Mouse (Mus musculus): ENCODE measurements around the gene Vwa5b2. TPM values are rescaled to one million over a fixed set of nuclear protein-coding genes. Genes with fewer than 3 reads are reported as not detected.

Vwa5b2 gene
- polyA plus RNA-seq, 2 experiments: 0.22 to 2.5 TPM

DNA sequence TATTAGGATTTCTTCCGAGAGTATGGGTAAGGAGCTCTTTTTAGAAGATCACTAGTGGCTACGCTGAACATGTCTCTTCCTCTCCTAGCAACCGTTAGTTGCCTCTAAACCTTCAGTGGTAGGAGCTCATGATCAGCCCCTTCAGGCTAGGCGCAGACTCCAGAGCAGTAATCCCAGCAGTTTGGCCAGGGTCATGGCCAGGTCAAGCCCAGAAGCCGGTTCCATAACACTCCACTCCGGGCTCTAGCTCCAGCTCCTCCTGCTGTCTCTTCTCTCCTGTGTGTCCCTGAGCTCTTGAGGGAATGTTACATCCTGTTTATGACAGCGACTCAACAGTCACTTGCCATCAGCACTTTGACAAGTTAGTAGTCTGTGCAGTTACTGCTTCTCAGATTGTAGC is 31.9 kb upstream of the Vwa5b2 start:
- WGBS: 65% methylated on average over 7 of the region's 7 CpGs
- no peak for ATAC-seq (ENCODE audit: low FRiP score, low read depth)
- H3K4me2 ChIP-seq (replicated peaks; ENCODE audit: low read depth, low read length, severe bottlenecking): no peak overlapping the region
- no peaks in the 10 kb centered on the region for H3K4me1 ChIP-seq (ENCODE audit: control insufficient read depth, insufficient read depth, low read length)
- H3K4me3 ChIP-seq (replicated peaks; ENCODE audit: low read length): no peak overlapping the region
- H3K9me3 ChIP-seq (ENCODE audit: control insufficient read depth, low read length): no peaks in the 10 kb centered on the region
- H3K9ac ChIP-seq (ENCODE audit: low read depth, low read length, severe bottlenecking): no peak overlapping the region
- TF ChIP-seq POLR2A (IDR thresholded peaks at IDR 0.05; ENCODE audit: borderline replicate concordance, extremely low read depth, insufficient read depth, insufficient read length): no peak
- H3K36me3 ChIP-seq (ENCODE audit: control insufficient read depth, insufficient read depth, low read length): peaks cover 94% of the 10 kb centered on the region
- no peak for DNase-seq (ENCODE audit: low spot score)
- H3K27me3 ChIP-seq (ENCODE audit: control insufficient read depth, insufficient read depth, low read length): no peaks in the 10 kb centered on the region
- H3K27ac ChIP-seq (replicated peaks; ENCODE audit: low read depth, low read length): no peak overlapping the region

- no peak overlapping the region for H3K4me2 ChIP-seq (replicated peaks; ENCODE audit: low read depth, low read length, severe bottlenecking)
- DNase-seq (ENCODE audit: low spot score) (no peak), ATAC-seq (ENCODE audit: low FRiP score, low read depth) (no peak)
- no peaks in the 10 kb centered on the region for H3K9me3 ChIP-seq (ENCODE audit: control insufficient read depth, low read length)
- H3K4me1 ChIP-seq (ENCODE audit: control insufficient read depth, insufficient read depth, low read length): no peaks in the 10 kb centered on the region
- 74% methylated on average over 1 of the region's 1 CpGs for WGBS
- no peaks in the 10 kb centered on the region for H3K27me3 ChIP-seq (ENCODE audit: control insufficient read depth, insufficient read depth, low read length)
- no peak overlapping the region for H3K27ac ChIP-seq (replicated peaks; ENCODE audit: low read depth, low read length)
- no peak overlapping the region for H3K4me3 ChIP-seq (replicated peaks; ENCODE audit: low read length)
- peaks cover 31% of the 10 kb centered on the region for H3K36me3 ChIP-seq (ENCODE audit: control insufficient read depth, insufficient read depth, low read length)
- H3K9ac ChIP-seq (ENCODE audit: low read depth, low read length, severe bottlenecking): no peak overlapping the region
- TF ChIP-seq POLR2A (IDR thresholded peaks at IDR 0.05; ENCODE audit: borderline replicate concordance, extremely low read depth, insufficient read depth, insufficient read length): no peak
Measured at GRCm38 (mm10) chr16:20565075-20565474, 24.2 kb upstream of the Vwa5b2 start.

DNA sequence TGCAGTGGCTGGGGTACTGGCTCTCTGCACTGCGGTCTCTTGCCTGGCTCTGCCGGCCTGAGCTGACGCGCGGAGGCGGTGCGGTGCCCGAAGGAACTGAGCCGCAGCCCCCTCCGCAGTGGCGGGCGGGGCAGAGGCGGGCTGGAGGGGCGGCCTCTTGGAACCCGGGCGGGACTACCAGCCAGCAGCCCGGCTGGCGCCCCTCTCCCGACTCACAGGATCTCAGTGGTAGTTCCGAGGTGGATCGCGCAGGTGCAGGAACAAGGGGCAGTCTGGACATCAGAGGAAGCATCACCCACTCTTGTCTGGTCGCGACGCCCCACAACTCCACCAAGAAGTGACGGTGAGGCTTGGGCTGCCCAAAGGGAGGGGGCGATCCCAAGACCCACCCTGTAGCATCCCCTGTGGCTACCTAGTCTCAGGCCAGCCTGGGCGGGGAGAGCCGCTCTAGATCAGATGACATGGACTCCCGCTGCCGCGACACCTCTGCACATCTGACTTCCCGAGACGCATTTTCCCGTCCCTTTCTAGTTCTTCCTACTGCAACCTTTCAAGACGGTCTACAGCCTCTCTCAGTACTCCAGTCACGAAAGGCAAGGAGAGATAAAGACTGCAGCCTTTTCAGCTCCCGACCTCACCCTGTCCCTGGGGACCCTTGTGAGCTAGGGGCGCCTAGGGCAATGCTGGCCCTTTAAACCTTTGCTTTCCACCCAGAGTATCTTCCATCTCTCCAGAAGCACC is 838 bp downstream of the Vwa5b2 start:
- Histone ChIP-seq H3K9ac (ENCODE audit: low read depth, low read length, severe bottlenecking) (peak overlapping the region; percentile 54), H3K27ac (replicated peaks; ENCODE audit: low read depth, low read length) (no peak overlapping the region), H3K4me2 (replicated peaks; ENCODE audit: low read depth, low read length, severe bottlenecking) (peak overlapping the region; percentile 90), H3K4me3 (replicated peaks; ENCODE audit: low read length) (peak overlapping the region; percentile 52), H3K27me3 (ENCODE audit: control insufficient read depth, insufficient read depth, low read length) (peaks cover 48% of the 10 kb centered on the region), H3K4me1 (ENCODE audit: control insufficient read depth, insufficient read depth, low read length) (peaks cover 17% of the 10 kb centered on the region), H3K9me3 (ENCODE audit: control insufficient read depth, low read length) (no peaks in the 10 kb centered on the region), H3K36me3 (ENCODE audit: control insufficient read depth, insufficient read depth, low read length) (no peaks in the 10 kb centered on the region)
- WGBS: 0% methylated on average over 37 of the region's 39 CpGs
- peak; percentile 25 for DNase-seq (ENCODE audit: low spot score)
- peak; percentile 73 for ATAC-seq (ENCODE audit: low FRiP score, low read depth)
- no peak for TF ChIP-seq POLR2A (IDR thresholded peaks at IDR 0.05; ENCODE audit: borderline replicate concordance, extremely low read depth, insufficient read depth, insufficient read length)

DNA sequence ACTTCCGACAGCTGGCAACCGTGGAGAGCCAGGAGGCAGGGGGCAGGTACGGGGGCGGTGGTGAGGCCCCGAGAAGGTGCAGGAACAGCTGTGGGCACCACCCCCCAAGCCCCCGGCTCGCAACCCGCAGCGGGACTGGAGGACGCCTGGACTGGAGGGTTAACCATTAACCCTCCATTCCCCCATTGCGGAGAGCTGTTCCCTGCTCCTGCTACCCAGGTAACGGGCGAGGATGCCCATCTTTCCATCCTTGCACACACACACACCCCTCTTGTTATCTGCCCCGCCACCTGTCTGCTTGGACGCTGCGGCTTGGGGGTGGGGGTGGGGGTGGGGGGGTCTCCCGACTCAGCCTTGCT is 1.4 kb downstream of the Vwa5b2 start:
- Histone ChIP-seq H3K4me3 (replicated peaks; ENCODE audit: low read length) (peak overlapping the region; percentile 52), H3K4me2 (replicated peaks; ENCODE audit: low read depth, low read length, severe bottlenecking) (peak overlapping the region; percentile 90), H3K9ac (ENCODE audit: low read depth, low read length, severe bottlenecking) (no peak overlapping the region), H3K36me3 (ENCODE audit: control insufficient read depth, insufficient read depth, low read length) (no peaks in the 10 kb centered on the region), H3K27me3 (ENCODE audit: control insufficient read depth, insufficient read depth, low read length) (peaks cover 48% of the 10 kb centered on the region), H3K9me3 (ENCODE audit: control insufficient read depth, low read length) (no peaks in the 10 kb centered on the region), H3K27ac (replicated peaks; ENCODE audit: low read depth, low read length) (no peak overlapping the region), H3K4me1 (ENCODE audit: control insufficient read depth, insufficient read depth, low read length) (peaks cover 17% of the 10 kb centered on the region)
- TF ChIP-seq POLR2A (IDR thresholded peaks at IDR 0.05; ENCODE audit: borderline replicate concordance, extremely low read depth, insufficient read depth, insufficient read length): no peak
- no peak for DNase-seq (ENCODE audit: low spot score)
- WGBS: 4% methylated on average over 15 of the region's 17 CpGs
- no peak; the same call in 1 of the 2 replicates for ATAC-seq (ENCODE audit: low FRiP score, low read depth)

DNA sequence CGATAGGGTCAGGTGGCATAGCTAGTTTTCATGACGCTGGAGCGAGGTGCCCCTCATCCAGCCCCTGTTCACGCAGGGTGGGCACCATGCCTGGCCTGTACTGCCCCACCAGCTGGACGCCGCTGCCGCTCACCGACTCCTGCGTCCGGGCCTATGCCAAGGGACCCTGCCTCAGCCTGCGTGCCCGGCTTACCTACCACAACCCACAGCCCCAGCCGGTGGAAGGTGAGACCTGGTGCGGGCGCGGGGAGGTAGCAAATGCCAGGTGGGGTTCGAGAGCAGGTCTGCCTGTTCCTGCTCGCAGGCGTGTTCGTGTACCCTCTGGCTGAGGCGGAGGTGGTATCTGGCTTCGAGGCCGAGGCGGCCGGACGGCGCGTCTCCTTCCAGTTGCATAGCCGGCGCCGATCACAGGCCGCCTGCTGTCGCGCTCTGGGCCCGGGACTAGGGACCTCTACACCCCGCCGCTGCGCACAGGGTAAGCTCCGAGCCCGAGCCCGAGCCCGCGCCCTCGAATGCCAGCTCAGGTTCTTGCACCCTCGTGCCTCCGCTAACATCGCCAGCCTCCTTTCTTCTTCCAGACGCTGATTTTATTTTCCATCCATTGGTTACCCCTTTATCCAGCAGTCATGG is 1.9 kb downstream of the Vwa5b2 start:
- no peak overlapping the region for H3K9ac ChIP-seq (ENCODE audit: low read depth, low read length, severe bottlenecking)
- DNase-seq (ENCODE audit: low spot score) (no peak), ATAC-seq (ENCODE audit: low FRiP score, low read depth) (no peak)
- H3K27ac ChIP-seq (replicated peaks; ENCODE audit: low read depth, low read length): no peak overlapping the region
- peaks cover 48% of the 10 kb centered on the region for H3K27me3 ChIP-seq (ENCODE audit: control insufficient read depth, insufficient read depth, low read length)
- 6% methylated on average over 48 of the region's 48 CpGs for WGBS
- TF ChIP-seq POLR2A (IDR thresholded peaks at IDR 0.05; ENCODE audit: borderline replicate concordance, extremely low read depth, insufficient read depth, insufficient read length): no peak
- peak overlapping the region; percentile 90 for H3K4me2 ChIP-seq (replicated peaks; ENCODE audit: low read depth, low read length, severe bottlenecking)
- H3K4me1 ChIP-seq (ENCODE audit: control insufficient read depth, insufficient read depth, low read length): peaks cover 17% of the 10 kb centered on the region
- H3K4me3 ChIP-seq (replicated peaks; ENCODE audit: low read length): peak overlapping the region; percentile 52
- no peaks in the 10 kb centered on the region for H3K9me3 ChIP-seq (ENCODE audit: control insufficient read depth, low read length)
- no peaks in the 10 kb centered on the region for H3K36me3 ChIP-seq (ENCODE audit: control insufficient read depth, insufficient read depth, low read length)

All from limb, embryonic 14.5 days (tissue).